Mouse (Mus musculus) yolk sac, embryonic 10.5 days (tissue): ENCODE measurements around the gene Isyna1.

Experiments used
- DNase-seq: peaks from one replicate; pipeline ENCODE4 v3.0.0-alpha.2; 2017; ENCODE audit warnings: low spot score

Gene Isyna1

GRCm38 (mm10) chr8:70602139-70602811 lies 8.1 kb downstream of the Isyna1 start:
- no peak for DNase-seq

- no peak for DNase-seq
Observed at GRCm38 (mm10) chr8:70604558-70604957, 10.4 kb downstream of the Isyna1 start.

DNA sequence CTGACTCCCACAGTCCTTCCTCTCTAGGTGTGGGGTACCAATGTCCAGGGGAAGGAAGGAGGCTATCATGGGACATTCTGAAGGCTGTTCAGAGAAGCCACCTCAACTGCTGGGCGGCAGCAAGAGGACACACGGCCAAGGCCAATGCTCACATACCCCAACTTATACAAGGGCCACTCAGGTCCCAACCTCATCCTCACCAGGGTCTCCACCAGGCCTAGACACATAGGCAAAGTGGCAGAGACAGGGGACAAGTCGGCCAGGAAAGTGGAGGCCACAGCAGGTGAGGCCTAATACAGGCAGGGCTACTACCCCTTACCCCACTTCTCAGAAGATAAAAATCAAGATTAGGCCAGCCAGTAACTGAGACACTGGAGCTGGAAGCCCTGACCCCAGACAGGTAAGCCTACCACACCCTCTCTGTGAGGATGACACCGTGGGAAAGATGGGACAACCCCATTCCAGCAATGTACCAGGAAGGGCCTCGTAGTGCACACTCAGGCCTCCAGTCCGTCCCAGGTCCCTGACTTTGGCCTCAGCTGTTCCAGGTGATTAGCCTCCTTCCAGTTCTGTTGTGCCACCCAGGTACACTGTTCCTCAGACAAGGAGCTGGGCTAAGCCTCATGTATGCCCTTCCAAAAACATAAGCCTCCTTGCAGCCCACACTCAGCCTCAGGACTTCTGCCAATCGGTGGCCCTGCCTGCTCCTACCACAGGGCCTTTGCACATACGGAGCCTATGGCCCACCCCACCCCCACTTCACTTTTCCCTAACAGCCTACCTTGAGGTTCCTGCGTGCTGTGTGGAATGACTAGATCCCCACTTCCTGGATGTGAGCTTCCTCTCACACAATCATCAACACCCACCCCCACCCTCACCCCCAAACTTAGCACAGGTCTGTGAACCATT lies 12.0 kb downstream of the Isyna1 start:
- no peak for DNase-seq

DNA sequence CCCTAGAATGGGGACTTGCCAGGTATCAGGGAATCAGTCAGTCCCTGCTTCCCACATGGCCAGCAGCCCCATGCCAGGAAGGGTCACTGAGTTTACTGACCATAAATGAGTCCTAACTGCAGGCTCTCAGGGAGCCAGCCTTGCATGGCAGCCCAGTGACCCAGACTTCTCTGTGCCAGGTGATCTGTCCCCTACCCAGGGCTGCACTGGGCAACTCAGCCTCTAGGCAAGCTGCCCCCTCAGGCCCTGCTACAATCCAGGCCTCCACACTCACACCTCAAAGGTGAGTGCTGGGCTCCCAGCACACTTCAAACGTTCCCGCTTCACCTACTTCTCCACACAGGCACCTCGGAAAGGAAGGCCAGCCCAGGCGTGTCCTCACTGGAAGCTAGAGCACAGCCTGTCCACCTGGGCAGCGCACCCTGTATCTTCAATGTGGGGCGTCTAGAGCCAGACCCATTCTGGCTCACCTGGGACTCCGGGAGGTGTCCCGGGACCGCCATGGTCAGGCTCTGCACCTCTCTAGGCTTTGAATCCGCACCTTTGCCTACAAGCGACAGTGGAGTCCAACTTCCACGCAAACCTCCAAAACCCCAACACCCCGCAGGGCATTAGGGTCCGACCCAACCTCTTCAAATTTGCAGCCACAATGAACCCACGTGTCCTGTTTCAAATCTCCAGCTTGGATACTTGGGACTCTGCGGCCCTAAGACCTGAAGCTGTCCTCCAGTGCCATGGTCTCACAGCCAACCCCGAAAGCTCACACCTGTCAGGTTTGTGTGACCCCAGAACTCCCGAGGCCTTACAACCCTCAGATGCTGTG lies 12.8 kb downstream of the Isyna1 start:
- DNase-seq = no peak

DNA sequence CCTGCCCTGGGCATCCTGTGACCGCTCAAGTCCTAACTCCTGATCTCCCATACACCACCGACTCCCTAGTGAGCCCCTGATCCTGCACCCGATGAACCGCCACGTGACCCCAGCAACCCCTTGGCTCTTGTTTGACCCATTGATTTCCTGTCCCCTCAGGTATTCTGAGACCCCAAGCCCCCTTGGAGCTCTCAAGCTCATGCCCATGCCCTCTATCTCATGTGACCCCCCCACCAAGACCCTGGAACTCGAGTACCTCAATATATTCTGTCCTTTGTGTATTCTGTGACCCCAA lies 13.4 kb downstream of the Isyna1 start:
- DNase-seq = no peak

- peak; percentile 64 for DNase-seq
Observed at GRCm38 (mm10) chr8:70607898-70608748, 13.9 kb downstream of the Isyna1 start.

- DNase-seq = no peak
Observed at GRCm38 (mm10) chr8:70608749-70609367, 14.7 kb downstream of the Isyna1 start, which contains the start of gene Ssbp4. Gene Ssbp4 (minus strand): TSS chr8:70608872.

DNA sequence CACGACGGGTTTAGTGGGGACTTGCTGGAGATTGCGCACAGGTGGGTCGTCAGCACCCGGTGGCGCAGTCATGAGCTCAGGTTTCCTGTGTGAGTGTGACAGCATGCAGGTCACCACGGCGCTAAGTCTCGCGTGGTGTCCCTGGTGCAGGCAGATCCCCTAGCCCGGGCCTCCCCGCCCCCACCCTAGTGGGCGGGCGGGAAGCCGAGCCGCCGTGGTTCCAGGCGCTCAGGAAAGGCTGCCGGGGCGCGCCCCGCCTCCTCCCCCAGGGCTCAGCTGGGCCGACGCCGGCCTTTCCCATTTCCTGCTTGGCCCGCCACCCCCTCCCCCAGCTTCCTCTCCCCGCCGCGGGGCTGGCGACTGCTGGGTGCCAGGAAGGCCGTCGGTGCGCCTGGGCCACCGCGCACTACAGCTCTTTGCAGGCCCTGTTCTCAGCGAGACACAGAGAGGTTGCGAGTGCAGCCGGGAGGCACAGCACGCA lies 15.2 kb downstream of the Isyna1 start:
- DNase-seq = peak; percentile 88

GRCm38 (mm10) chr8:70609849-70610795 lies 15.9 kb downstream of the Isyna1 start:
- DNase-seq = peak; percentile 87

GRCm38 (mm10) chr8:70610796-70611771 lies 16.9 kb downstream of the Isyna1 start:
- peak; percentile 84 for DNase-seq

DNA sequence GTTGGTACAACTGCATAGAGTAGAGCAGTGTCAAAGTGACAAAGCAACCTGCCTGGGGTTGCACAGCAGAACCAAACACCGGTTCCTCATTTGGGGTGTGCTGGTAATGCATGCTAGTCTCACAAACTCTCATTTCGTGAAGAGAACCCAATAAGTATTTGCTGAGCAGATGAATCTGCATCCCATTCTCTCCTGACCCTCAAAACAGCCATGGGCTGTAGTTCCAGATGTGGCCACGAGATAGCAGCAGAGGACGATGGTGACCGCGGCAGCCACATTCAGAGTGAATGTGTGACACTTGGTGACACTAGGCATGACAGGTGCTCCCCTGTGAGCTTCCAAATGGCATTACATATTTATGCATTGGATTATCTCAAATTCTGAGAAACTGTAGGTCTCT lies 17.7 kb downstream of the Isyna1 start:
- peak; percentile 79 for DNase-seq

GRCm38 (mm10) chr8:70613763-70614162 lies 19.6 kb downstream of the Isyna1 start:
- DNase-seq = no peak

DNA sequence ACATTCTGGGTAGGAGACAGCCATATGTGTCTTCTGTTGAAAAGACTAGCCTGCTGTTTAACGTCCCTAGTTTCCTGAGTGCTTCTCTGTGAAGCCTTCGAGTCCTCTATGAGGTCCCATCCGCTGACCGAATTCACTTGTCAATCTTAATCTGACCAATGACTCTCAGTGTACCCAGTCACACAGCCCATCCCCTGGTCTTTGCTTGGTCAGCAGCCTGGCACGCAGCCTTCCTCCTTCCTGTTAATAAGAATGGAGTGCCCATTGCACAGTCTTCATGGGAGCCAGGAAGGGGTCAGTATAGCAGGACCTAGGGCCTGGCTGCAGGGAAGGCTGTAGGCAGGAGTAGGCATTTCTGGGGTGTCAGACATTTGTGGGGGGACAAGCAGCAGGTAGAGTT lies 20.3 kb downstream of the Isyna1 start:
- DNase-seq = no peak

GRCm38 (mm10) chr8:70615281-70615680 lies 21.1 kb downstream of the Isyna1 start:
- DNase-seq = no peak

GRCm38 (mm10) chr8:70615894-70616293 lies 21.7 kb downstream of the Isyna1 start, which contains the start of gene Lrrc25:
Gene Lrrc25 (plus strand): TSS chr8:70616155.
- no peak for DNase-seq

DNA sequence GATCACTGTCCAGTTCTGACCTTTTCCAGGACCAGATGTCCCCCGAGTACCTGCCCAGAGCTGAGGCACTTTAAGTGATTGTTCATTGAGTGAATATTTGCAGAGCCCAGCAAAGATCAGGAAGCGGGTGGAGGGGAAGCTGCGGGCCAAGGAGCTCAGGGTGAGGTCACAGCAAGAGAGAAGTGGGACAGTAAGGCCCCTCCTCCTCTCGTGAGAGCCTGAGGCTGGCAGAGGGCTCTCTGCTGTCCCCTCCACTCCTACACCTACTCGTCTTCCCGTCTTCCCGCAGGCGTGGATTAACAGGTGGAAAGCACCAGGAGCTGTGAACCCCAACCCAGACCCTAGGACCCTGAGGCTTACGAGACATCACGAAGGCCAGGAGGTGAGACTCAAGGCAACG lies 22.5 kb downstream of the Isyna1 start:
- DNase-seq = no peak

GRCm38 (mm10) chr8:70617985-70618384 lies 23.8 kb downstream of the Isyna1 start:
- DNase-seq = no peak

DNA sequence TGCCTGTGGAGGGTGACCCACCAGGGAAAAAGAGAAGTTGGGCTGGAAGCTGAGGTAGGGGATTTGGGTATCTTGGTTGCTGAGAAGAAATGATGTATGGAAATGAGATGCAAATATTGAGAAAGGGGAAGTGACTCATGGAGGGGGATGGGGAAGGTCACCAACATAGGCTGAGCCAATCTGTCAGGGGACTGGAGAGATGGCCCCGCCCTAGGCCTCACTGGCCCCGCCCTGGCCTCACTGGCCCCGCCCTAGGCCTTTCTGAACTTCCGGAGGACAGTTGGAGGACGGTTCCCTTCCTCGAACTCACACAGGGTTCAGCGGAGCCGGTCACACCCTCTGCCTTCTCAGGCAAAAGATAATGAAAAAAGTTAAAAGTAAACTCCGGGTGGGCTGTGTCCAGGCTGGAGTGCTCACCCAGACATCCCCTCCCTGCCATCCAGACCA lies 24.7 kb downstream of the Isyna1 start:
- DNase-seq = peak; percentile 69
